Comparison of ENCODE assay signal across 8 mouse cellular contexts in the genomic region with DNA sequence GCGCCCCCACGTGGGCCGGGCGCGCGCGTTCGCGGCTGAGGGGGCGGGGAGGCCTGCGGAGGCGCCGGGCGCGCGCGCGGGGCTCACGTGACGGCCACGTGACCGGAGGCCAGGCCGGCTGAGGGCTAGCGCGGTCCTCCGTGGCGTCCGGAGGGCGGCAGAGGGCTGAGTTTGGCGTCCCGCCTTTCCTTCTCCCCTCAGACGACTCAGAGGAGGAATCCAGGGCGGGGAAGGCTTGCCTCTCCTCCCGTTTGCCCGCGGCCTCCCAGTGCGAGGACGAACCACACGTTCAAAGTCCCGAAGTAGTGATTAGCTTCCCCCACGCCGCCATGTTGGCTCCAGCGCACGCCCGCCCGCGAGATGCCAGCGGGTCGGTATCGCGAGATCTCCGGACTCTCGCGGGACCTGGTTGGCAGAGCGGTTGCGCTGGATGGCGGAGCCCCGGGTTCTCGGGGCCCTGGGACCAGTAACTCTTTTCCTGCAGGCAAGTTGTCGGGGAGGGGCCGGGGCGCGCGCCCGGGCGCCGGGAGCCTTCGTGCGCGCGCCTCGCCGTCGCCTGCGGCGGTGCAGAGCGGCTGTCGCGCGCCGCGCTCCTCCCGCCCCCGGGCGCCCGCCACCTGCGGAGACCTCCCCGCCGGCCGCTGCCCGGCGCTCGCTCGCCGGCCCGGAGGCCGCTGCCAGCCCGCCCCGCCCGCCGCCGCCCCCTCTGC. TPM values are rescaled to one million over a fixed set of nuclear protein-coding genes. Genes with fewer than 3 reads are reported as not detected.
DNase-seq lines count a peak whose midpoint lies in the region; ATAC-seq and TF ChIP-seq lines count a peak whose summit lies in the region.

No protein-coding gene starts in this region.

- under 1% methylated on average over 100 of the region's 102 CpGs for WGBS in forebrain, embryonic 15.5 days
- under 1% methylated on average over 87 of the region's 102 CpGs for WGBS in lung, embryonic 14.5 days
- WGBS in olfactory bulb, adult 2 months, result 4% methylated on average over 99 of the region's 102 CpGs
- WGBS in thymus, adult 2 months, result 1% methylated on average over 100 of the region's 102 CpGs

- peak; percentile 91 for ATAC-seq in forebrain, embryonic 15.5 days (replicated peaks)
- ATAC-seq in lung, embryonic 14.5 days (ENCODE audit: insufficient read depth), result peak; percentile 88

- H3K9me3 ChIP-seq in forebrain, embryonic 15.5 days, result no peaks in the 10 kb centered on the region
- no peaks in the 10 kb centered on the region for H3K9me3 ChIP-seq in lung, embryonic 14.5 days (ENCODE audit: low read depth, low read length)

- H3K27me3 ChIP-seq in forebrain, embryonic 15.5 days, result no peaks in the 10 kb centered on the region
- no peaks in the 10 kb centered on the region for H3K27me3 ChIP-seq in lung, embryonic 14.5 days (ENCODE audit: insufficient read depth, low read length)
- no peaks in the 10 kb centered on the region for H3K27me3 ChIP-seq in thymus, adult 2 months (ENCODE audit: control insufficient read depth, insufficient read depth, low read length)

- H3K27ac ChIP-seq in forebrain, embryonic 15.5 days (replicated peaks), result peak overlapping the region; percentile 100
- H3K27ac ChIP-seq in layer of hippocampus, adult 2 months, result peak overlapping the region; percentile 100
- H3K27ac ChIP-seq in lung, embryonic 14.5 days (ENCODE audit: low read depth), result peak overlapping the region; percentile 99
- H3K27ac ChIP-seq in olfactory bulb, adult 2 months (ENCODE audit: insufficient read depth, low read depth, low read length), result peak overlapping the region; percentile 96
- peak overlapping the region; percentile 79 for H3K27ac ChIP-seq in thymus, adult 2 months (ENCODE audit: control insufficient read depth, insufficient read depth, low read length)

- peaks cover 10% of the 10 kb centered on the region for H3K36me3 ChIP-seq in forebrain, embryonic 15.5 days
- H3K36me3 ChIP-seq in lung, embryonic 14.5 days (ENCODE audit: insufficient read depth), result peaks cover 16% of the 10 kb centered on the region
- H3K36me3 ChIP-seq in thymus, adult 2 months (ENCODE audit: control insufficient read depth, insufficient read depth, low read length), result no peaks in the 10 kb centered on the region; the same call in 1 of the 2 replicates

- TF ChIP-seq POLR2A in olfactory bulb, adult 2 months (IDR thresholded peaks at IDR 0.05; ENCODE audit: insufficient read depth, low read depth, low read length), result peak; percentile 63
- peak; percentile 41; the same call in 1 of the 2 replicates for TF ChIP-seq POLR2A in thymus, adult 2 months (IDR thresholded peaks at IDR 0.05; ENCODE audit: control insufficient read depth, extremely low read depth, insufficient read depth, low read length, poor library complexity)

- no peak for TF ChIP-seq CTCF in layer of hippocampus, adult 2 months (conservative IDR thresholded peaks at IDR 0.05)
- TF ChIP-seq CTCF in lung, embryonic 14.5 days (IDR thresholded peaks at IDR 0.05; ENCODE audit: low read depth), result no peak
- no peak for TF ChIP-seq CTCF in olfactory bulb, adult 2 months (IDR thresholded peaks at IDR 0.05; ENCODE audit: insufficient read depth, low read depth, low read length)
- no peak; the same call in 1 of the 2 replicates for TF ChIP-seq CTCF in thymus, adult 2 months (IDR thresholded peaks at IDR 0.05; ENCODE audit: borderline replicate concordance, control insufficient read depth, extremely low read depth, insufficient read depth, low read length, poor library complexity)

- intact Hi-C loops in heart, postnatal 36 days (cut with DNase I), result loop anchor here (10.0 kb wide), 1 partner anchor 318 kb away; the partner anchor contains the start of gene Pigk

- H3K4me1 ChIP-seq in forebrain, embryonic 15.5 days, result peaks cover 24% of the 10 kb centered on the region
- 0 out of 2 replicates have a peak, but pooled peaks cover 13% of the 10 kb centered on the region for H3K4me1 ChIP-seq in lung, embryonic 14.5 days (ENCODE audit: insufficient read depth)
- peaks cover 10% of the 10 kb centered on the region for H3K4me1 ChIP-seq in olfactory bulb, adult 2 months (ENCODE audit: control insufficient read depth, insufficient read depth, low read length)
- H3K4me1 ChIP-seq in thymus, adult 2 months (replicated peaks; ENCODE audit: control insufficient read depth, insufficient read depth, low read length), result peaks cover 3% of the 10 kb centered on the region

- peak overlapping the region; percentile 77 for H3K4me2 ChIP-seq in forebrain, embryonic 15.5 days (replicated peaks)
- peak overlapping the region; percentile 91 for H3K4me2 ChIP-seq in lung, embryonic 14.5 days

- DNase-seq in ES-CJ7 (ENCODE audit: low read depth, low spot score), result peak; percentile 95
- peak; percentile 98 for DNase-seq in cerebellum, adult 11 months
- peak; percentile 99 to 100 for DNase-seq in heart, postnatal 36 days
- peak; percentile 92 to 97 for DNase-seq in layer of hippocampus, adult 2 months (ENCODE audit: low spot score in 2 of 2)
- peak; percentile 98 for DNase-seq in lung, embryonic 14.5 days
- peak; percentile 98 for DNase-seq in thymus, adult 2 months

- H3K4me3 ChIP-seq in forebrain, embryonic 15.5 days, result peak overlapping the region; percentile 94
- H3K4me3 ChIP-seq in layer of hippocampus, adult 2 months, result peak overlapping the region; percentile 87
- peak overlapping the region; percentile 75 for H3K4me3 ChIP-seq in lung, embryonic 14.5 days (ENCODE audit: low read depth, low read length)
- peak overlapping the region; percentile 67 for H3K4me3 ChIP-seq in olfactory bulb, adult 2 months (ENCODE audit: insufficient read depth, low read depth, low read length)
- H3K4me3 ChIP-seq in thymus, adult 2 months (ENCODE audit: control insufficient read depth, insufficient read depth, low read length), result peak overlapping the region; percentile 75

- peak overlapping the region; percentile 89 for H3K9ac ChIP-seq in forebrain, embryonic 15.5 days (replicated peaks)
- peak overlapping the region; percentile 90 for H3K9ac ChIP-seq in lung, embryonic 14.5 days

RNA-seq across cellular contexts. Expression of gene Zzz3, which starts 1.2 kb away (rescaled TPM):
- 33.6 and 35.5 TPM in 2 replicates for polyA plus RNA-seq in forebrain, embryonic 15.5 days (2015; fragmentation: Nextera tagmentation; extraction: Ambion mirVana)
- 10 to 100 TPM; 20.5 to 24.1 TPM for total RNA-seq in heart, postnatal 36 days (2021)
- total RNA-seq in layer of hippocampus, adult 2 months (2021), result 10 to 100 TPM; 45.3 to 45.7 TPM
- polyA plus RNA-seq in lung, embryonic 14.5 days (2014; fragmentation: Nextera tagmentation; extraction: Ambion mirVana), result 68.6 and 72.3 TPM in 2 replicates
- polyA plus RNA-seq in olfactory bulb, adult 2 months (2012; ENCODE audit: insufficient read depth, insufficient read length, low replicate concordance, missing spikeins), result not detected in 2 replicates
- 29.1 and 35.7 TPM in 2 replicates for polyA plus RNA-seq in thymus, adult 2 months (2012; rRNA removed)

RNA-seq across cellular contexts. Expression of gene Usp33, which starts 50.2 kb away (rescaled TPM):
- polyA plus RNA-seq in forebrain, embryonic 15.5 days (2015; fragmentation: Nextera tagmentation; extraction: Ambion mirVana), result 86.0 and 89.1 TPM in 2 replicates
- total RNA-seq in heart, postnatal 36 days (2021), result 10 to 100 TPM; 26.3 to 26.4 TPM
- 100 to 1,000 TPM; 129 to 130 TPM for total RNA-seq in layer of hippocampus, adult 2 months (2021)
- 57.4 and 59.0 TPM in 2 replicates for polyA plus RNA-seq in lung, embryonic 14.5 days (2014; fragmentation: Nextera tagmentation; extraction: Ambion mirVana)
- not detected in 2 replicates for polyA plus RNA-seq in olfactory bulb, adult 2 months (2012; ENCODE audit: insufficient read depth, insufficient read length, low replicate concordance, missing spikeins)
- polyA plus RNA-seq in thymus, adult 2 months (2012; rRNA removed), result 16.8 and 20.7 TPM in 2 replicates

RNA-seq across cellular contexts. Expression of gene Miga1, which starts 56.2 kb away (rescaled TPM):
- polyA plus RNA-seq in forebrain, embryonic 15.5 days (2015; fragmentation: Nextera tagmentation; extraction: Ambion mirVana), result 24.6 and 26.5 TPM in 2 replicates
- total RNA-seq in heart, postnatal 36 days (2021), result 10 to 100 TPM in 1 of 2 experiments, 1 to 10 TPM in 1; 9.3 to 11.3 TPM
- 10 to 100 TPM; 74.5 to 78.2 TPM for total RNA-seq in layer of hippocampus, adult 2 months (2021)
- 18.1 and 20.3 TPM in 2 replicates for polyA plus RNA-seq in lung, embryonic 14.5 days (2014; fragmentation: Nextera tagmentation; extraction: Ambion mirVana)
- not detected in 2 replicates for polyA plus RNA-seq in olfactory bulb, adult 2 months (2012; ENCODE audit: insufficient read depth, insufficient read length, low replicate concordance, missing spikeins)
- 15.2 and 15.4 TPM in 2 replicates for polyA plus RNA-seq in thymus, adult 2 months (2012; rRNA removed)

Comparison
In these comparisons a context has a peak if more than half of its experiments do, and no peak if none do; other contexts are left out.
1. Peak in every context shown above with its lines: DNase-seq, ATAC-seq, H3K4me3 ChIP-seq and H3K27ac ChIP-seq.